Mouse (Mus musculus): ENCODE data around the gene Mlx.

DNA sequence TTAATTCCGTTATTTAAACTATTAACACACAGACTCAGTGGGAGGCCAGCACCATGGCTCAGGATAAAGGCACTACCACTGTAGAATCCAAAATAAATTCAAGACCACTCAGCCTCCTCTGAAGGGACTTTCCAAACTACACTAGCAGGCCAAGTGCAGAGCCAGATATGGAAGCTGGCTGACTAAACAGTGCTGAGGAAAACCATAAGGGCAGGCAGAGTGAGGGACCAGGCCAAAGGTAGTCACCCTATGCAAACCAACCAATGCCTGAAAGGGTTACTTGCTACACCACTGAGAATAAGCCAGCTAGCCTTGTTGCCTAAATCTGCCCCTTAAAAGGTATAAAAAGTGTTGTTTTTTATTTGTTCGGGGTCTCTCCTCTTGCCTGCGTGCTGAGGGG is 25.1 kb downstream of the Mlx start:
- TF ChIP-seq CTCF (IDR thresholded peaks at IDR 0.05; ENCODE audit: extremely low read depth, insufficient read depth, insufficient read length, insufficient replicate concordance) (no peak), POLR2A (IDR thresholded peaks at IDR 0.05; ENCODE audit: low read depth, low read length) (no peak)

Data from spleen, adult 2 months (tissue).